Comparison of ENCODE assay signal across 8 mouse cellular contexts in genomic region chr5:129583761-129584582, GRCm38 (mm10). TPM values are rescaled to one million over a fixed set of nuclear protein-coding genes. Genes with fewer than 3 reads are reported as not detected.
DNase-seq lines count a peak whose midpoint lies in the region; ATAC-seq and TF ChIP-seq lines count a peak whose summit lies in the region.

TSS of gene Mmp17 (plus strand) at chr5:129584169.

- H3K9ac ChIP-seq in hindbrain, embryonic 12.5 days = peak within 1 kb of the TSS; percentile 83
- H3K9ac ChIP-seq in lung, postnatal 0 days (replicated peaks; ENCODE audit: low read depth) = peak within 1 kb of the TSS; percentile 32

- in situ Hi-C loops in Patski (cut with MboI; ENCODE audit: low pct_unique_long_range_greater_than_20kb) = loop anchor here (10.0 kb wide), 1 partner anchor 169 kb away; no protein-coding TSS in a partner anchor

- peak within 1 kb of the TSS; percentile 91 for H3K4me2 ChIP-seq in hindbrain, embryonic 12.5 days (replicated peaks)
- H3K4me2 ChIP-seq in lung, postnatal 0 days (replicated peaks; ENCODE audit: low read depth, low read length) = peak within 1 kb of the TSS; percentile 100

- no peak within 1 kb of the TSS; the same call in 1 of the 2 replicates for H3K27ac ChIP-seq in hindbrain, embryonic 12.5 days
- no peak within 1 kb of the TSS for H3K27ac ChIP-seq in lung, postnatal 0 days (ENCODE audit: low read length)

- no peaks in the 10 kb centered on the region for H3K9me3 ChIP-seq in hindbrain, embryonic 12.5 days (replicated peaks)
- H3K9me3 ChIP-seq in lung, postnatal 0 days (ENCODE audit: low read length) = no peaks in the 10 kb centered on the region

- TF ChIP-seq CTCF in Patski (IDR thresholded peaks at IDR 0.05) = no peak
- peak; percentile 81 for TF ChIP-seq CTCF in lung, postnatal 0 days (IDR thresholded peaks at IDR 0.05)

- no peak for TF ChIP-seq EP300 in lung, postnatal 0 days (IDR thresholded peaks at IDR 0.05)

- H3K36me3 ChIP-seq in hindbrain, embryonic 12.5 days = no peaks in the 10 kb centered on the region
- no peaks in the 10 kb centered on the region for H3K36me3 ChIP-seq in lung, postnatal 0 days (ENCODE audit: insufficient read depth, low read length)

- no peak for DNase-seq in Patski (ENCODE audit: low read depth, low spot score)
- peak; percentile 90 to 92 for DNase-seq in cerebellum, postnatal 14 days
- peak; percentile 86 to 89 for DNase-seq in frontal cortex, postnatal 14 days (ENCODE audit: low spot score in 2 of 2)
- peak; percentile 95 for DNase-seq in layer of hippocampus, postnatal 10 days (ENCODE audit: low spot score in 2 of 2)
- peak; percentile 90 for DNase-seq in lung, postnatal 0 days (ENCODE audit: low spot score)
- DNase-seq in ovary, postnatal 10 days (ENCODE audit: low spot score) = peak; percentile 79
- DNase-seq in thymus, postnatal 0 days (ENCODE audit: low spot score) = peak; percentile 93

- peaks cover 27% of the 10 kb centered on the region for H3K4me1 ChIP-seq in hindbrain, embryonic 12.5 days
- H3K4me1 ChIP-seq in lung, postnatal 0 days (ENCODE audit: insufficient read depth, low read depth, low read length) = peaks cover 4% of the 10 kb centered on the region

- CTCF ChIA-PET in Patski (lab: Charles Lee) = interaction anchor here (1.0 to 2.1 kb wide), 2 partner anchors 201 to 406 kb away, joined by 3 to 10 read pairs; no protein-coding TSS in a partner anchor

- H3K27me3 ChIP-seq in Patski = peaks cover 30% of the 10 kb centered on the region
- H3K27me3 ChIP-seq in hindbrain, embryonic 12.5 days = peaks cover 56% of the 10 kb centered on the region
- H3K27me3 ChIP-seq in lung, postnatal 0 days (replicated peaks; ENCODE audit: insufficient read depth, low read length) = peaks cover 14% of the 10 kb centered on the region

- POLR2A ChIA-PET in Patski (lab: Charles Lee) = interaction anchor here (1.0 kb wide), 1 partner anchor 519 kb away, joined by 4 read pairs; no protein-coding TSS in a partner anchor

- peak; percentile 93 for ATAC-seq in Patski
- ATAC-seq in hindbrain, embryonic 12.5 days (ENCODE audit: low FRiP score) = peak; percentile 87
- ATAC-seq in lung, postnatal 0 days = peak; percentile 94

- under 1% methylated on average over 78 of the region's 80 CpGs for WGBS in hindbrain, embryonic 12.5 days
- WGBS in lung, postnatal 0 days = 1% methylated on average over 65 of the region's 80 CpGs

- peak within 1 kb of the TSS; percentile 65 for H3K4me3 ChIP-seq in hindbrain, embryonic 12.5 days
- peak within 1 kb of the TSS; percentile 60 for H3K4me3 ChIP-seq in lung, postnatal 0 days (ENCODE audit: low read depth, low read length)

RNA-seq across cellular contexts. Expression of gene Mmp17, which starts in this region (rescaled TPM):
- 0.81 TPM for polyA plus RNA-seq in Patski (2021)
- 6.7 and 8.5 TPM in 2 replicates for polyA plus RNA-seq in hindbrain, embryonic 12.5 days (2016; fragmentation: Nextera tagmentation; extraction: Ambion mirVana)
- 10 to 100 TPM; 53.0 to 56.7 TPM for total RNA-seq in layer of hippocampus, postnatal 10 days (2021)
- 0.31 and 0.33 TPM in 2 replicates for polyA plus RNA-seq in lung, postnatal 0 days (2015; fragmentation: Nextera tagmentation; extraction: Ambion mirVana)
- 1.5 and 2.3 TPM in 2 replicates for polyA plus RNA-seq in thymus, postnatal 0 days (2015; fragmentation: Nextera tagmentation; extraction: Ambion mirVana)

Comparison
In these comparisons a context has a peak if more than half of its experiments do, and no peak if none do; other contexts are left out.
1. Peak in ATAC-seq in Patski; RNA of the gene not detected or under 1 TPM.
2. Peak in DNase-seq, ATAC-seq, H3K4me3 ChIP-seq, H3K9ac ChIP-seq and H3K4me2 ChIP-seq in lung, postnatal 0 days; RNA of the gene not detected or under 1 TPM.